Mouse (Mus musculus): Measurements from ENCODE around the gene Btnl9.

- no peak for TF ChIP-seq POLR2A (IDR thresholded peaks at IDR 0.05; ENCODE audit: low read depth, low read length)
- TF ChIP-seq CTCF (IDR thresholded peaks at IDR 0.05; ENCODE audit: extremely low read depth, insufficient read length, insufficient replicate concordance, low read depth, low read length) = no peak
Observed at GRCm38 (mm10) chr11:49207495-49207894, 20.5 kb upstream of the Btnl9 start.
